Mouse (Mus musculus): ENCODE data around the gene Atrn. TPM values are rescaled to one million over a fixed set of nuclear protein-coding genes. Genes with fewer than 3 reads are reported as not detected.

The Atrn gene
- total RNA-seq, 2 experiments from 2014 or later = 30.4 to 38.4 TPM

GRCm38 (mm10) chr2:131037226-131037990 is 131.1 kb downstream of the Atrn start:
- peak; percentile 45 for ATAC-seq (replicated peaks; ENCODE audit: poor library complexity)

DNA sequence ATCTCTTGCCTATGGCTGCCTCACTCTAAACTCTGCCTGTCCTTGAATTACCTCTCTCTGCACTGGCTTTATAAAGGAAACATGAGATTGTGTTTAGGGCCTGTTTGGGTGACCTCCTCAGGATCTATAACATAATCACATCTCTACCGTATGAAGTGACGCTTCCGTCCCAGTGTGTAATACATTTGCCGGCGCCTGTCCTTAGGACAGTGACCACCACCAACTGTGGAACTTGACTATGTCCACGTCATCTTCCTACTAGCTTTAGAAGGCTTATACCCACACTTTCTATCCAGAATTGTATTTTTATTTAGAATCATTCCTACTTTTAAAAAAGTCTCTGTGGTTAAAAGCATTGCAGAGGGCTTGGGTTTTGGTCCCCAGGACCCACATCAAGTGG is 131.9 kb downstream of the Atrn start:
- ATAC-seq (replicated peaks; ENCODE audit: poor library complexity) = no peak

- ATAC-seq (replicated peaks; ENCODE audit: poor library complexity) = no peak
These were observed 132.4 kb downstream of the Atrn start for GRCm38 (mm10) chr2:131038675-131039074.

DNA sequence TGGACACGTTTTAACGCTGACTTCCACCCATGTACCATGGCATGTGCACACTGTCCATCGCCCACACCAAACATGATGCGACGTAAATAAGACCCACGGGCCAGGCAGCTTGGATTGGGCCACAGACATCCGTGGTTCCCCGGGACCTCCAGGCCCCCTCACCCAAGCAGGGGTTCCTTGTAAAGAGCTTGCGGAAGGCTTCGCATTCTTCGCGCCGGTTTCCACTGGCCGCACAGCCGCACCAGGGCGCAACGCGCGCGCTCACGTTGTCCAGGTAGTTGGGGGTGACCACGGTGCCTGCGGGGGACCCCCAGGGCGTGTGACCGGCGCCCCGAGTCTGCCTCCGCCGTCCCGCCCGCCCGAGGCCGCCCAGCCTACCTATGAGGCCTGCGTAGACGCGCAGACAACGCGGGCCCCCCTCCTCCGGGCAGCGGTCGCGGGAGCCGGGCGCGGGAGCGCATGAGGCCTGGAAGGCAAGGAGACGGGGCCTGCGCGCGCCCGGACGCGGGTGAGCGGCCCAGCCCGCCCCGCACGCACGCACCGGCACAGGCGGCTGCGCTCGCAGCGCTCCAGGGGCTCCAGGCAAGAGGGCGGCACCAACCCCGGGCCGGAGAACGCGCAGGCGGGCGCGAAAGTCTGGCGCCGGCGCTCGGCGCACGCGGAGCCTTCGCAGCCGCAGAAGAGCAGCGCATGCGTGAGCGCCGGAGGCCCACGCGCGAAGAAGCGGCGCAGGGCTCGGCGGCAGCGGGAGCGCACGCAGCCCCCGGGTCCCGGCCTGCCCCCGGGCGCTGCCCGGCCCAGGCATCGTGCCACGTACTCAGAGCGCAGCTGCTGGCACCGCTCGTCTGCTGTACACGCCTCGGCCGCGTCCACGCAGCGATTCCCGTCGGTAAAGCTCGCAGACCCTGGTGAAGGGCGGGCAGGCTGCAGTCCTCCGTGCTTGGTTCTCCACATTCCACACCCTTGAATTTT is 134.8 kb downstream of the Atrn start:
- no peak for ATAC-seq (replicated peaks; ENCODE audit: poor library complexity)

- ATAC-seq (replicated peaks; ENCODE audit: poor library complexity) = no peak
These were observed 136.7 kb downstream of the Atrn start, which contains the start of gene Gfra4 for GRCm38 (mm10) chr2:131042988-131043387. Gene Gfra4 (minus strand): TSS chr2:131043088.

- no peak for ATAC-seq (replicated peaks; ENCODE audit: poor library complexity)
These were observed 138.1 kb downstream of the Atrn start for GRCm38 (mm10) chr2:131044354-131044852.

GRCm38 (mm10) chr2:131044989-131045720 is 138.9 kb downstream of the Atrn start:
- ATAC-seq (replicated peaks; ENCODE audit: poor library complexity) = peak; percentile 36

DNA sequence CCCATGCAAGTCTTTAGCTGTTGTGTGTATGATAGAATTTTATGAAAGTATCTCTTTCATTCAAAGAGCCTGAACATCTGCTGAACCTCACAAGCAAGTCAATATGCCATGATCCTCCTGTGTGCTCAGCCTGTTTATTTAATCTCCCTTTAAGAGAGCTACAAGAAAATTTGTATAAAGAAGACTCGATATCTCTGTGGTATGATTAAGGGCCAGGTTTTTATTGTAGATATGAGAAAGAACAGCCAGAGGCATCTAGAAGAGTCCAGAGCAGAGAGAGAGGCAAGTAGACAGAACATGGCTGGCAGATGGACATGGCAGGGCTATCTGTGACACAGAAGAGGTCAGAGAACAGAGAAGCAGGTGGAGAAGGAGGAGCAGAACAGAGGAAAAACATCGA is 139.7 kb downstream of the Atrn start:
- peak; percentile 39 for ATAC-seq (replicated peaks; ENCODE audit: poor library complexity)

GRCm38 (mm10) chr2:131052043-131052442 is 145.7 kb downstream of the Atrn start:
- ATAC-seq (replicated peaks; ENCODE audit: poor library complexity) = peak; percentile 65

GRCm38 (mm10) chr2:131052862-131053418 is 146.6 kb downstream of the Atrn start:
- ATAC-seq (replicated peaks; ENCODE audit: poor library complexity) = no peak

DNA sequence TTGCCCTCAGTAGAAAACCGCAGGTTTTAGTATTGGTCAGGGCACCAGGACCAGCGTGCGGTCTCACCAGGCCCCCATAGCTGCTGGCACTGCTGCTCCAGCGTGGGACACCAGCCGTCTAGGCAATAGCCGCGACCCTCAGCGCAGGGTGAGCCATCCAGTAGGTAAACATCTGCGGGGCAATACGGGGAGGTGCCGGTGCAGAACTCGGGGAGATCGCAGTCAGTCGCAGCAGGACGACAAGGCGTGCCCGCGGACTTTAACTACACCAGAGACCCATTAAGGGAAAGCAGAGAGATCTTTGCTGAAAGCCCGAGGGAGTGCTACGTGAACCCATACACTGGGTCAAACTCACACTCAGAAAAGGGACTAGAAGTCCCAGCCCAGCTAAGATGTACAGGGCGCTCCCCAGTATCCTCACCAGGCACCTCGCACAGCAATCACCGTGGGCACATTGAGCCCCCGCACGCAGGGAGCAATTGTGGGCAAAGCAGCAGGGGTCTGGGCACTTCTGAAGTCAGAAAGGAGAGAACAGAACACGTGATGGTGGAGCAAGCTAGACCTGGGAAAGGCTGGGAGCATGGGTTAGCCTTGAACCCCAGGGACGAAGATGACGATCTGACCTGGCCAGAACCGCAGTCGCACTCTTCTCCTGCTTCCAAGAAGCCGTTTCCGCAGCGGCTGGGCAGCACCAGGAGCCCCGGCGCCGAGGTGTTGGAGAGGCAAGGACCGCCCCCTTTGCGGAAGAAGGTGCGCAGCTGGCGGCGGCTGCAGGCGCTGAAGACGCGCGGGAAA is 147.8 kb downstream of the Atrn start:
- no peak for ATAC-seq (replicated peaks; ENCODE audit: poor library complexity)

- ATAC-seq (replicated peaks; ENCODE audit: poor library complexity) = no peak
These were observed 148.5 kb downstream of the Atrn start for GRCm38 (mm10) chr2:131054646-131055264.

GRCm38 (mm10) chr2:131055631-131056030 is 149.3 kb downstream of the Atrn start:
- peak; percentile 67 for ATAC-seq (replicated peaks; ENCODE audit: poor library complexity)

DNA sequence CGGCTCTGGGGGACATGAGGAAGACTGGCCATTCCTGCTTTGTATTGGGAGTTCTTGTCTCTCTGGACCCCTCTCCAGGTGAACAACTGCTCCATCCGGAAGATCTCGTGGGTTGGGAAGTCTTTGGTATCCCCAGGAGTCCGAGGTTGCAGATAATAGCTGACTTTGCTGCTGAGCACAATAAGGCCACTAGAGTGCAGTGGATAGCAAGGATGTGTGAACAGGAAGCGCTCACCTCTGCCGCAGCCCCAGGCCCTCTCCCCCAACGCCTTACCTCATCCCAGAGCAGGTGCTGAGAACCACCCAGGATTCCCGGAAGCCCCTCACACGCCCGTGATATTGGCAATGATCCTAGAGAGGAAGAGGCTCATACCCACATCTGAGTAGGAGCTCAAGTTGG is 149.9 kb downstream of the Atrn start:
- peak; percentile 61 for ATAC-seq (replicated peaks; ENCODE audit: poor library complexity)

GRCm38 (mm10) chr2:131058672-131059071 is 152.4 kb downstream of the Atrn start:
- ATAC-seq (replicated peaks; ENCODE audit: poor library complexity) = no peak

DNA sequence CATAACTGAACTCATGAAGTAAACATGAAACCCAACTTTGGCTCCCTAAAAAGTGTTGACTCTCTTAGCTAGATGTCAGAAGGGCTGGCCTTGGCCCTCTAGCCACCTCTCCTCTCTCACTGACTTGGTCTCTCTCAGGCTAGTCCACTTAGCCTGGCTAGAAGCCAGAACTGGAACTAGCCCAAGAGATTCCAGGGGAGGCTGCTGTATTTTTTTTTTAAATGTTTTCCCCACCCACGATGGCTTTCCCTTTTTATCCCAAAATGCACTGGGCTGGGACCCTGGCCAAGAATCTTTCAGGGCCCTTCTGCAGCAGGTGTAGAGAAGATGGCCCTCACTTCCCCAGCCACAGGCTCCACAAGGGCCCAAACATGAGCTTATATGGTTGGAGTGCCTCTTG is 153.1 kb downstream of the Atrn start:
- no peak for ATAC-seq (replicated peaks; ENCODE audit: poor library complexity)

DNA sequence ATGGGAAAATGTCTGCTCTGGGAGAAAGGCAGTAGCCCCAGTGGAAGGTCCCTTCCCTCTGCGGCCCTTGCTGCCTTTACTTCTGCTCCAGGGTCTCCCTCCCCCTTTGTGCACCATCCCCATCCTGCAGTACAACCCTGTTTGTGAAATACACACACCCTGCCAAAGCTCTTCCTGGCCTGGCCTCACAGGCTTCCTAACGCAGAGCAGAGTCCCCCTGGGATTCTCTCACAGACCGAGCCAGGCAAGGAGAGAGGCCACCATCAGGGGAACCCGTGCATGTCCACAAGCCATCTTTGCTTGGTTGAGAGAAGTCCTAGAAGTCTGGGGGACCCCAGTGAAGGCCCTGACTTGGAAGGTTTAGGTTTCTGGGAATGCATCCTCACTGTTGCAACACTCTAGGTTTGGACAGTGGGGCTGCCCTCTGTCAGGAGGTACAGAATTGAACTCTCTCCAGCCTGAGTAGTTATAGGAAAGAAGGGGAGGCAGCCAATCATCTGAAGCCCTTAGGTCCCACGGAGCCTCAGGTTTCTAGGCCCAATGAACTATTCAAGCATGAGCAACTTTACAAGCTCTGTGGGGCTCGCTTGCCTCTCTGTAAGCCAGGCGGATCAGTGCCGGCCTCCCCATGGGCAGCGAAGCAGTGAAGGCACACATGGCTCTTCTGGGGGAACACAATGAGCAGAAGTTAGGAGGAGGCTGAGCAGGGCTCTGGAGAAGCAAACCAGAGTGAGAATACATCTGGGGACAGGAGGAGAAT is 153.7 kb downstream of the Atrn start:
- ATAC-seq (replicated peaks; ENCODE audit: poor library complexity) = no peak

DNA sequence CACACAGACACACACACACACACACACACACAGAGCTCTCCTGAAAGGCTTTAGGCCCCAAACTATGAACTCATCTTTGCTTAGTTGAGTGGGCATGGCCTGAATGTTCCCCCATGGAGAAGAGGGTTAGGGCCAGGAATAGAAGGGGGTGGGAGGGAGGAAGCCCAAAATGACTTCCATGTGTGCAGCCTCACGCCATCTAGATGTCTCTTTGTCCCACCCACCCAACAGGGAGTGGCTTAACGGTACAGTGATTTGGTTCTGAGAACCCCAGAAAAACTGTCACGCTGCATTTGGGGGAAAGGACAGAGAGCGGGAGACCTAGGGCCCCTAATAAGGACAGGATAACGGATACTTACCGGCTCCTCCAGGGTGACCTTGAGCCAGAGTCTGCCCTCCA is 154.5 kb downstream of the Atrn start:
- no peak for ATAC-seq (replicated peaks; ENCODE audit: poor library complexity)

DNA sequence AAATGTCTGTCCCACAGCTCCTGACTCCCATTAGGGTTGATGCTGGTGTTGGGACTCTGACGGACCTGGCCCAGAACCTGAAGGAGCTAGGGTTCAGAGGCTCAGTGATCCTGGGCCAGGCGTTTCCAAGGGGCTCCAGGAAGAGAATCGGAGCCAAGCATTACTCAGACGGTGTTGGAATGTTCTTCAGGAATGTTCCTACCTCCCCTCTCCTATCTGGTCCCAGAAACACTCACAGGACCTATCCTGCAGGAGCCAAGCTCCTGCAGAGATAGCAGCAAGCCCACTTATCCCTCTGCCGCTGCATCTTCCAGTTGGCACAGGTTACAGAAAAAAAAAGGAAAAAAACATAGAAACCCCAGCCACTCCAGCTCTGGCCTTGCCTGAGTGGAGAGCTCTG is 155.3 kb downstream of the Atrn start:
- ATAC-seq (replicated peaks; ENCODE audit: poor library complexity) = no peak
